Mouse (Mus musculus): ENCODE data around the gene Mrps24. TPM values are rescaled to one million over a fixed set of nuclear protein-coding genes. Genes with fewer than 3 reads are reported as not detected.

Gene Mrps24
- 56.9 TPM for total RNA-seq (2023)

GRCm38 (mm10) chr11:5715630-5716105 is at the start of gene Mrps24:
Gene Mrps24, minus strand, starts transcription at chr11:5715680.

DNA sequence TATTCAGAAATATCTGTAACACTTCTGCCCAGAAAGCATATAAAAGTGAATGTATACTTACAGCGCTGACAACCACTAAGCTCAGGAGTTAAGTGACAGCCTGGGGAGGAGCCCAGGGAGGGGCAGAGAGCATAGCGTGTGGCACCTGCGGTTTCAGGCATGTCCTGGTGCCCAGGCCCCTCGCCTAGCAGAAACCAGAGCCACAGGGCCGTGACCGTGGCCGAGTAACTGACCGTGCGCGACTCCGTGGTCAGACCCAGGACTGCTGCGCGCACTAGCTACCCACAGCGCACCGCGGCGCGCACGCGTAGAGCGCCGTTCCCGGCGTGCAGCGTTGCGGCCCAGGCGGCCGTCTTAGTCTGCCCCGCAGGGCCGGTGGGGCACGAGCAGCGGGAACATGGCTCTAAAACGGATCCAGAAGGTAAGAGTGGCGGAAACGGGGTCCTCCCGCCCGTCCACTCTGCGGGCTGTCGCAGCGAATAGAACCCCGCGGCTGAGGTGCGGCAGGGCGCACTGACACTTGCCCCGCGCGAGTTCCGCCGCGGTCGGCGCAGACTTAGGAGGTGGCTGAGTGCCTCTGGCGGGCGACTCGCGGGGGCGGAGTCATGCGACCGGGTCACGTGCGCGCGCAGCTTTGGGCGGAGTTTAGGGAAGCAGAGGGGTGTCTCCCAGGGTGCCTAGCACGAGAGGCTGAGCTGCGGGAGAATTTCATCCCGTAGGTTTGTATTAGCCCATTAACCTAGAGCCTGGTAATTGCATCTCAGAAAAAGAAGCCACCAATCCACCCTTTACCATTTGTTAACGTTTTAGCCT is 46.5 kb upstream of the Mrps24 start, which contains the start of gene Urgcp:
TSS of gene Urgcp (minus strand) at position 557 of the 813 bp plus-strand sequence.

Other genes starting within 250 kb of the Mrps24 start
- gene Xbp1, start 195.0 kb downstream of the Mrps24 start, total RNA-seq (2023) = 108 TPM
- gene Ccdc117, start 173.5 kb downstream of the Mrps24 start, total RNA-seq (2023) = 51.4 TPM
- not detected for gene Ankrd36, start 146.0 kb downstream of the Mrps24 start, total RNA-seq (2023)
- gene Urgcp, start 46.7 kb upstream of the Mrps24 start, total RNA-seq (2023) = 29.8 TPM
- gene Dbnl, start 72.8 kb upstream of the Mrps24 start, total RNA-seq (2023) = 118 TPM
- not detected for gene Pgam2, start 88.1 kb upstream of the Mrps24 start, total RNA-seq (2023)
- gene Polm, start 122.3 kb upstream of the Mrps24 start, total RNA-seq (2023) = 38.4 TPM
- gene Aebp1, start 146.3 kb upstream of the Mrps24 start, total RNA-seq (2023) = 1.3 TPM
- gene Pold2, start 162.6 kb upstream of the Mrps24 start, total RNA-seq (2023) = 60.2 TPM
- not detected for gene Myl7, start 183.1 kb upstream of the Mrps24 start, total RNA-seq (2023)
- gene Gck, start 234.4 kb upstream of the Mrps24 start, total RNA-seq (2023) = not detected
- gene Ykt6, start 240.0 kb upstream of the Mrps24 start, total RNA-seq (2023) = 58.0 TPM